Mouse (Mus musculus): ENCODE data around the gene Pigf. TPM values are rescaled to one million over a fixed set of nuclear protein-coding genes. Genes with fewer than 3 reads are reported as not detected.

Pigf gene
- total and polyA plus RNA-seq, 3 experiments: 3.7 to 22.8 (median 14.7) TPM

DNA sequence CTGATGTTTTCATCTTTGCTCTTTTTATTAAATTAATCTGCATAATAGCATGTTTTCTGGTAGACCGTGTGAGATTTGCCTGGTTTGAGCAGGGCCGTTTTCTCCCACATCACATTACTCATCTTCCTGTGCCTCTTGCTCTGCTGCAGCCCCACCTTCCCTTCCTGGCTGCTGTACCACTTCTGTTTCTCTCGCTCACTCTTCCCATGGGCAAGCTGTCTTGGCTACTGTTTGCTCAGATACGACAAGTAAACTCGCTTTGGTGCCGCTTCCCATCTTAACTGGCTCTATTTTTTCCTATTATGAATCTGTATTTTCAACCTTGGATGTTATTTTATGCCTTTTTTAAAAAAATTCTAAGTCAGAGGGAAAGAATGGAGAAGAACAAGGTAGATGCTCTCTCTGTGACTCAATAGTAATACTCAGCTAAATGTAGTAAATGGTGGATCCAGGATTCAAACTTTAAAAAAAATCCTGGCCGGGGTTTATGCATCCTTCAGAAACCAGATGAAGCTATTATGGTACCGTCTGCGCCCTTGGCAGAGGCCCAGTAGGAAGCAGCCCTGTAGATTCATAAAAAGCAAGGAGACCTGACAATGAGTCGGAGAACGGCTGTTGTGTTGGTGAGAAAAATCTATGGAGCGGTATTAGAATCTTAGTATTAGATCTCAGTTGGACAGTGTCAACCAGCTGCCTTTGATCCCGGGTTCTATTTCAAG is 13.7 kb downstream of the Pigf start:
- H3K4me3 ChIP-seq (ENCODE audit: low read depth, low read length): no peak overlapping the region
- TF ChIP-seq CTCF (IDR thresholded peaks at IDR 0.05; ENCODE audit: low read depth, low read length): no peak
- no peak for TF ChIP-seq GATA2 (IDR thresholded peaks at IDR 0.05; ENCODE audit: borderline replicate concordance, low read depth, low read length)
- TF ChIP-seq TAL1 (conservative IDR thresholded peaks at IDR 0.05; ENCODE audit: low read depth, low read length): no peak
- no peak for TF ChIP-seq GATA1 (IDR thresholded peaks at IDR 0.05; ENCODE audit: borderline replicate concordance, low read length)
- TF ChIP-seq POLR2AphosphoS5 (IDR thresholded peaks at IDR 0.05; ENCODE audit: insufficient replicate concordance, low read depth, low read length): no peak
- no peak for DNase-seq (ENCODE audit: low spot score)
- H3K36me3 ChIP-seq (replicated peaks): peaks cover 36% of the 10 kb centered on the region
- H3K9me3 ChIP-seq (replicated peaks): no peaks in the 10 kb centered on the region
- no peaks in the 10 kb centered on the region for H3K4me1 ChIP-seq (ENCODE audit: insufficient read depth, low read depth, low read length)
- H3K27me3 ChIP-seq (ENCODE audit: insufficient read depth, low read length): no peaks in the 10 kb centered on the region
- no peak for ATAC-seq (ENCODE audit: extremely low read depth, insufficient number of reproducible peaks, low FRiP score, poor library complexity, severe bottlenecking)

DNA sequence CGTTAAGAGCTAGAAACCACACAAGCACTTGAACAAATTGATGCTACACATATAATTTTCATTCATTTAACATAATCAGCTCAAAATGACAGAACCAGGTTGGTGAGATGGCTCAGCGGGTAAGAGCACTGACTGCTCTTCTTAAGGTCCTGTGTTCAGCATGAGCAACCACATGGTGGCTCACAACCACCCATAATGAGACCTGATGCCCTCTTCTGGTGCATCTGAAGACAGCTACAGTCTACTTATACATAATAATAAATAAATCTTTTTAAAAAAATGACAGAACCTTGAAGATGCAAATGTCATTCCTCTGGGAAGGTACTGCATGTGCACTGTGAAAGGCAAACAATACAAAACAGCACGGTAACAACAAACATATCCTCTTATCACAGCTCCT is 16.3 kb downstream of the Pigf start:
- ATAC-seq (ENCODE audit: extremely low read depth, insufficient number of reproducible peaks, low FRiP score, poor library complexity, severe bottlenecking) (no peak), DNase-seq (ENCODE audit: low spot score) (no peak)
- Histone ChIP-seq H3K27me3 (ENCODE audit: insufficient read depth, low read length) (no peaks in the 10 kb centered on the region), H3K4me1 (ENCODE audit: insufficient read depth, low read depth, low read length) (no peaks in the 10 kb centered on the region), H3K9me3 (replicated peaks) (no peaks in the 10 kb centered on the region), H3K4me3 (ENCODE audit: low read depth, low read length) (no peak overlapping the region), H3K36me3 (replicated peaks) (peaks cover 40% of the 10 kb centered on the region)
- TF ChIP-seq CTCF (IDR thresholded peaks at IDR 0.05; ENCODE audit: low read depth, low read length) (no peak), POLR2AphosphoS5 (IDR thresholded peaks at IDR 0.05; ENCODE audit: insufficient replicate concordance, low read depth, low read length) (no peak), TAL1 (conservative IDR thresholded peaks at IDR 0.05; ENCODE audit: low read depth, low read length) (no peak), GATA2 (IDR thresholded peaks at IDR 0.05; ENCODE audit: borderline replicate concordance, low read depth, low read length) (no peak), GATA1 (IDR thresholded peaks at IDR 0.05; ENCODE audit: borderline replicate concordance, low read length) (no peak)

DNA sequence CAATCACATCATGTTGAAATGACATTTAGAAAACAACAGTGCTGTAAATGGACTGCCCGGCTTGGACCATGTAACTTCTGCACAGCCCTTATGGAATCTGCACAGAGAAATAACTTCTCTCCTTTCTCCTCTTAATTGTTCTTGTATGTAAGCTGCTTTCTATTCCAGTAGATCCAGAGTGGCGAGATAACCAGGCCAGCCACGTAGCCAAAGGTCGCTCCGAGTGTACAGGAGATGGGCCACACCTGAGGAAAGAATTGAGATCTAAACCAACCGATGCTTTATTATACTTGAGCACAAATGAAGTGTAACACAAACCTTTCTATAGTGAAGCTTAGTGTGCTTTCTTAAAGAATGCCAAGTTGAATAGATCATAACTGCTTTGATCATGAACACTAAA is 27.9 kb downstream of the Pigf start:
- DNase-seq (ENCODE audit: low spot score) (no peak), ATAC-seq (ENCODE audit: extremely low read depth, insufficient number of reproducible peaks, low FRiP score, poor library complexity, severe bottlenecking) (no peak)
- no peaks in the 10 kb centered on the region for H3K4me1 ChIP-seq (ENCODE audit: insufficient read depth, low read depth, low read length)
- peaks cover 24% of the 10 kb centered on the region for H3K36me3 ChIP-seq (replicated peaks)
- H3K9me3 ChIP-seq (replicated peaks): no peaks in the 10 kb centered on the region
- TF ChIP-seq CTCF (IDR thresholded peaks at IDR 0.05; ENCODE audit: low read depth, low read length): no peak
- TF ChIP-seq GATA1 (IDR thresholded peaks at IDR 0.05; ENCODE audit: borderline replicate concordance, low read length): no peak
- no peak for TF ChIP-seq TAL1 (conservative IDR thresholded peaks at IDR 0.05; ENCODE audit: low read depth, low read length)
- TF ChIP-seq GATA2 (IDR thresholded peaks at IDR 0.05; ENCODE audit: borderline replicate concordance, low read depth, low read length): no peak
- no peak for TF ChIP-seq POLR2AphosphoS5 (IDR thresholded peaks at IDR 0.05; ENCODE audit: insufficient replicate concordance, low read depth, low read length)
- no peaks in the 10 kb centered on the region for H3K27me3 ChIP-seq (ENCODE audit: insufficient read depth, low read length)
- no peak overlapping the region for H3K4me3 ChIP-seq (ENCODE audit: low read depth, low read length)

DNA sequence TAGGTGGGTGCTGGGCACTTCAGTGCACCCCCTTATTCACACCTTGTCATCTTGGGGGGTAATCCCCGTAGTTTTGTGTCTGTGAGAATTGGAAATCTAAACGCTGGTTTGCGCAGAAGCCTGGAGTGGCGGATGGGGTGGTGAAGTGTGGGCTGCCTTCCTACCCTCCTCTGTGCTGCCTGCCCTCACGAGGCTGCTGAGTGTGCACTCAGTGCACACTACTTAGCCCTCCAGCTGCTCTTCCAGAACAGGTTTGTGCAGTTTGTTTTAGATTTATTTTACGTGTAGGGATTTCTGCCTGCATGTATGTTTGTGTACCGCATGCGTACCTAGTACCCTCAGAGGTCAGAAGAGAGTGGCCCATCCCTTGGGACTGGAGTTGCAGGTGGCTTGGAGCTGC is 33.9 kb downstream of the Pigf start:
- no peaks in the 10 kb centered on the region for H3K36me3 ChIP-seq (replicated peaks)
- H3K9me3 ChIP-seq (replicated peaks): no peaks in the 10 kb centered on the region
- no peak for DNase-seq (ENCODE audit: low spot score)
- no peak for ATAC-seq (ENCODE audit: extremely low read depth, insufficient number of reproducible peaks, low FRiP score, poor library complexity, severe bottlenecking)
- no peak overlapping the region for H3K4me3 ChIP-seq (ENCODE audit: low read depth, low read length)
- H3K27me3 ChIP-seq (ENCODE audit: insufficient read depth, low read length): no peaks in the 10 kb centered on the region
- no peaks in the 10 kb centered on the region for H3K4me1 ChIP-seq (ENCODE audit: insufficient read depth, low read depth, low read length)
- TF ChIP-seq GATA2 (IDR thresholded peaks at IDR 0.05; ENCODE audit: borderline replicate concordance, low read depth, low read length) (no peak), POLR2AphosphoS5 (IDR thresholded peaks at IDR 0.05; ENCODE audit: insufficient replicate concordance, low read depth, low read length) (no peak), TAL1 (conservative IDR thresholded peaks at IDR 0.05; ENCODE audit: low read depth, low read length) (no peak), GATA1 (IDR thresholded peaks at IDR 0.05; ENCODE audit: borderline replicate concordance, low read length) (no peak), CTCF (IDR thresholded peaks at IDR 0.05; ENCODE audit: low read depth, low read length) (no peak)

DNA sequence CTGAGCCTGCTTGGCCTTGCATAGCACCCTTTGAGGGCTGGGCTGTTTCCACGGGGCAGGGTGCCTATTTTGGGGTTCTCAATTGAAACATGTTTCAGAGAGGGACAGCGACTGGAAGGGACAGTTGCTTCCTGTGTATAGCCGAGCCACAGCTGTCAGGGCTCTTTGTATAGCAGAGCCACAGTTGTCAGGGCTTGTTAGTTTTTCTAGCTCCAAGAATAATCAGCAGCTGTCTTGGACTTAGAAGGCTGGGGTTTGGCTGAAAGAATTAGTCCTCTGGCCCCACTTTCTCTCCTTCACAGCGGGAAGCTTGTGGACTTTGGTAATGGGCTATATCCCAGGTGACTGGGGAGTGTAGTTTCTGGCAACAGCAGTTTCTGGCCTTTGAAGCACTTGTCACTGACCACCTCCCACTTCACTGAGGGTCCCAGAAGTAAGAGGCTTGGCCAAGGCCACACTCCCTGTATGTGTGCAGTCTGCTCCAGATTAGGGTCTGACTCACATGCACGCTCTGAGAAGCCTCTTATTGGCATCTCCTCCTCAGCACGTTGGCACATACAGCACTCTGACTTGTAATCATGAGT is 36.5 kb downstream of the Pigf start:
- ATAC-seq (ENCODE audit: extremely low read depth, insufficient number of reproducible peaks, low FRiP score, poor library complexity, severe bottlenecking) (no peak), DNase-seq (ENCODE audit: low spot score) (no peak)
- Histone ChIP-seq H3K27me3 (ENCODE audit: insufficient read depth, low read length) (no peaks in the 10 kb centered on the region), H3K4me1 (ENCODE audit: insufficient read depth, low read depth, low read length) (no peaks in the 10 kb centered on the region), H3K4me3 (ENCODE audit: low read depth, low read length) (no peak overlapping the region), H3K36me3 (replicated peaks) (no peaks in the 10 kb centered on the region), H3K9me3 (replicated peaks) (no peaks in the 10 kb centered on the region)
- no peak for TF ChIP-seq GATA1 (IDR thresholded peaks at IDR 0.05; ENCODE audit: borderline replicate concordance, low read length)
- no peak for TF ChIP-seq GATA2 (IDR thresholded peaks at IDR 0.05; ENCODE audit: borderline replicate concordance, low read depth, low read length)
- no peak for TF ChIP-seq POLR2AphosphoS5 (IDR thresholded peaks at IDR 0.05; ENCODE audit: insufficient replicate concordance, low read depth, low read length)
- TF ChIP-seq TAL1 (conservative IDR thresholded peaks at IDR 0.05; ENCODE audit: low read depth, low read length): no peak
- no peak for TF ChIP-seq CTCF (IDR thresholded peaks at IDR 0.05; ENCODE audit: low read depth, low read length)

DNA sequence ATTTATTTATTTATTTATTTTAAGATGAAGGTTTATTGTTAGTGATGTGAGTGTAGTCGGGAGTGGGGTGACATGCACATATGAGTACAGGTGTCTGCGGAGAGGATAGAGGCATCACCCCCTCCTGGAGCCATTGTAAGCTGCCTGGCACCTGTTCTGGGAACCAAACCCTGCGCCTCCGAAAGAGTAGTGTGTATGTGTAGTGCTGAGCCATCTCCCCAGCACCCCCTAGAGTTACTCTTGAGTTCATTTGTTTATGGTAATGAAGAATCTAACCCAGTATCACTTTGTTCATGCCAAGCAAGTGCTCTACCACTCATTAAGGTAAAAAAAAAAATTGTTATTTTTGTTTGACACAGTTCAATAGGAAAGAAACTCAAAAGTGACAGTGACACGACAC is 37.0 kb downstream of the Pigf start:
- Histone ChIP-seq H3K36me3 (replicated peaks) (no peaks in the 10 kb centered on the region), H3K4me1 (ENCODE audit: insufficient read depth, low read depth, low read length) (no peaks in the 10 kb centered on the region), H3K27me3 (ENCODE audit: insufficient read depth, low read length) (no peaks in the 10 kb centered on the region), H3K4me3 (ENCODE audit: low read depth, low read length) (no peak overlapping the region), H3K9me3 (replicated peaks) (no peaks in the 10 kb centered on the region)
- TF ChIP-seq CTCF (IDR thresholded peaks at IDR 0.05; ENCODE audit: low read depth, low read length) (no peak), GATA1 (IDR thresholded peaks at IDR 0.05; ENCODE audit: borderline replicate concordance, low read length) (no peak), POLR2AphosphoS5 (IDR thresholded peaks at IDR 0.05; ENCODE audit: insufficient replicate concordance, low read depth, low read length) (no peak), TAL1 (conservative IDR thresholded peaks at IDR 0.05; ENCODE audit: low read depth, low read length) (no peak), GATA2 (IDR thresholded peaks at IDR 0.05; ENCODE audit: borderline replicate concordance, low read depth, low read length) (no peak)
- DNase-seq (ENCODE audit: low spot score) (no peak), ATAC-seq (ENCODE audit: extremely low read depth, insufficient number of reproducible peaks, low FRiP score, poor library complexity, severe bottlenecking) (no peak)
